Mouse (Mus musculus): ENCODE data around the gene H2-D1. TPM values are rescaled to one million over a fixed set of nuclear protein-coding genes. Genes with fewer than 3 reads are reported as not detected.

The H2-D1 gene
- polyA plus RNA-seq, 1 experiment from 2014 or later = 99.7 TPM

DNA sequence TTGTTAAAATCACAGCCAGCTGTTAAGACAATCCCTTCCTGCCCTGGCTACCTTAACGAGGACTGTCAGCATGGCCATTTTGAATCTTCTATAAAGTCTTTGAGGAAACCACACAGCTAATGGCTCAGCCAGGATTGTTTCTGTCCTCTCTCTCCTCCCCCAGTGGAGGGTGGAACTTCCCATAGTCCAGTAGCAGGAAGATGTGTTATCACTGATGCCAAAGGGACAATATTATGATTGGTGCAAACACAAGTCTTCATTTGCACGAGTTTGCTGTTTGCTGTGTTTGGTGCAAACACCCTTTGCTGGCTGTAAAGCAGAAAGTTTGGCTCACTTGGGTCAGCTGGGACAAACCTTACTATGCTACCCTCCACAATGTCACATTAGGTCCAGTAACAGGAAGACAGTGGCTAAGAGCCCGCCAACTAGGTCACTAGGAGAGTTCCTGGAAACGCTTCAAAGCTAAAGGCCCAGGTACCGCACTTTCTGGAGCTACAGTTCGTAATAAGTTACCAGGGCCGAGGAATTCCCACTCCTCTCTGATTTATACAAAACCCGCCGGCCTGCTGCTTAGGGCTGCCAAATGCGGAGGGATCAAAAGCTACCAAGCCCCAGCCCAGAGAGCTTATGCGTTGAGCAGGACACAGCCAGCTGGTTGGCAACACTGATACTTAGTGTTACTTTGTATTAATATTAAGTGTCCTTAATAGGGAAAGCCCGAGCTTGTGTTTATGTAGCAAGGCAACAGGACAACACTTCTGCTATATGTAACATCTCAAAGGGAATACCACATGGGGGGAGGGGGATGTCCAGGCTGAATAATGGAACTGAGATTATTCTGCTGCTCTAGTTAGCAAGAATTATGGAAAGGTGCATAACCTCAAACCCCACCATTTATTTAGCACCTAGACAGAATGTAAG is 21.9 kb upstream of the H2-D1 start:
- ATAC-seq (ENCODE audit: insufficient read depth) = no peak
- WGBS (ENCODE audit: insufficient replicate concordance) = 35% methylated on average over 12 of the region's 12 CpGs

DNA sequence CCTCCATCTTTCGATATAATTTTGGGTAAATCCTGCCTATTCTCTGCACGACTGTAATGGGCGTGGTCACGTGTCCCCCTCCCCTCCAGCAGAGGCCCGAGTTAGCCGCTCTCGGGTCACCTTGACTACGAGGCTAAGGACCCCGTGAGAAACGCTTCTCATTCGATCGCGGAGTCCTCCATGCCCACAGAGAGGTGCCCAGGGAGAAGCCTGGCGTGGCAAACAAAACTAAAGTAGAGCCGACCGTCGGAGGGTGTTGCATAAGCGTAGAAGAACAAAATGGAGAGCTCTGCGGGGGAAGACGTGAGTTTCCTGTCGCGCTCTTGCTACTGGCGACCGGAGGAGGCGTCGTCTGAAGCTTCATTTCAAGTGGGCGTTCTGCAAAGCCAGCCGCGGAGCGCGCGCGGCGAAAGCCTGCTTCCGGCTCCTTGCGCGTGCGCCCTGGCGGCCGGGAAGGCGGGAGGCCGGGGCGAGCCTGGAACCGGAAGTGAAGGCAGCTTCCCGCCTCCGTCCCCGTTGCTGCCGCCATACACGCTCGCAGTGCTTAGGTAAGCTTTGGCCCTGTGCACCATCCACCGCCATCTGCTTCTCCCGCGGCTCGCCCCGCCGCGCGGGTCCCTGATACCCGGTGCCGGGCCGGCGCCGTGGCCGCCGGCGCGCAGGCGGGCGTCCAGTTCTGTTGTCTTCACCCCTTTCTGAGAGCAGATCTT is 21.1 kb upstream of the H2-D1 start, which contains the start of gene Ddx39b:
Gene Ddx39b, plus strand, starts transcription at position 442 of the 710 bp plus-strand sequence.
- H3K27me3 ChIP-seq = no peaks in the 10 kb centered on the region
- H3K4me2 ChIP-seq = peak within 1 kb of the TSS; percentile 84
- peaks cover 35% of the 10 kb centered on the region for H3K36me3 ChIP-seq (replicated peaks)
- H3K4me3 ChIP-seq (replicated peaks) = peak within 1 kb of the TSS; percentile 93
- ATAC-seq (ENCODE audit: insufficient read depth) = peak; percentile 84
- peak within 1 kb of the TSS; percentile 94 for H3K27ac ChIP-seq (replicated peaks)
- peaks cover 57% of the 10 kb centered on the region for H3K4me1 ChIP-seq (replicated peaks)
- H3K9ac ChIP-seq = peak within 1 kb of the TSS; percentile 94
- WGBS (ENCODE audit: insufficient replicate concordance) = under 1% methylated on average over 69 of the region's 69 CpGs
- no peaks in the 10 kb centered on the region for H3K9me3 ChIP-seq (replicated peaks)

More for the DNA sequence above, 21.9 kb upstream of the H2-D1 start:
- Histone ChIP-seq H3K4me3 (replicated peaks) (peak overlapping the region; percentile 93), H3K4me2 (peak overlapping the region; percentile 84), H3K4me1 (replicated peaks) (peaks cover 54% of the 10 kb centered on the region), H3K9me3 (replicated peaks) (no peaks in the 10 kb centered on the region), H3K27me3 (no peaks in the 10 kb centered on the region), H3K9ac (peak overlapping the region; percentile 58), H3K36me3 (replicated peaks) (peaks cover 27% of the 10 kb centered on the region), H3K27ac (replicated peaks) (peak overlapping the region; percentile 94)

DNA sequence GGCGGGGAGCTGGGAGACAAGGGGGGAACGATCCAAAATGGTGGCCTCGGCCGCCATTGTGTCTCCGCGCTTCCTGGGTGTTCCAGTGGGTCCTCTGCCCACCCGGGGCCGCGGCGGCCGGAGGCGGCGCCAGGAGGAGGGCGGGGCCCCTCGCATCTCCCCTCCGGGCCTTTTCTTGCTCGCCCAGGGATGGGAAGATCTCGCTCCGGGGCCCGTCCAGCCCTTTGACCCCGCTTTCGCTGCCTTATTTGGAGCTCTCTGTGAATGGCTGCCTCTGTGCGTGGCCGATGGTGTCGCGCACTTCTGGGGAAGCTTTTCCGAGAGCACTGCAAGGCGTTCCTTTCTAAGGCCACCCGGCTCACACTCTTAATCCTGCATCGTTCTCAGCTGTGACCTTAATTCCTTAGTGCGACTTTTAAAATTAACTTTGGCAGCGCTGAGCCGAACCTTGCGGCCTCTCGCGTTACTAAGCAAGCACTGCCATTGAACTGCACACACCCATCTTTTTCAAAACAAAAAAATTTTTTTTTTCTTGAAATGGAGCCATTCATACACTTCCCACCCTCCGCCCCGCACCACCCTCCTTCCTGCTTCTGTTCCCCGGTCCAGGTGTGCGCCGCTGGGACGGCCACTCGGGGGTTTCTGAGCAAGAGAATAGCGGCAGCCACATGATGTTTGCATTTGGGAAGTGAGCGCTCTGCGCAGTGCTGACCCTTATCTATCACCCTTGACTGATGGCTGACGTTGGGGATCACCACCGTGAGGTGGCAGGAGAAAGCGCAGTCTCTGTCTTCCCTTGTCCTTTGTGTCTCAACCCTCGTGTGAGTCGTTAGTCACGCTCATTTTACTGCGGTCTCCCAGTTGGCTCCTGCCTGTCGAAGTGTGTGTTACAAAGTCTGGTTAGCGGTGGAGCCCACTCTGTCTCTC is 20.3 kb upstream of the H2-D1 start:
- Histone ChIP-seq H3K27me3 (no peaks in the 10 kb centered on the region), H3K36me3 (replicated peaks) (peaks cover 43% of the 10 kb centered on the region), H3K4me1 (replicated peaks) (peaks cover 60% of the 10 kb centered on the region), H3K9ac (peak overlapping the region; percentile 94), H3K9me3 (replicated peaks) (no peaks in the 10 kb centered on the region), H3K27ac (replicated peaks) (peak overlapping the region; percentile 94), H3K4me3 (replicated peaks) (peak overlapping the region; percentile 93), H3K4me2 (peak overlapping the region; percentile 84)
- WGBS (ENCODE audit: insufficient replicate concordance) = under 1% methylated on average over 55 of the region's 55 CpGs
- ATAC-seq (ENCODE audit: insufficient read depth) = peak; percentile 49

DNA sequence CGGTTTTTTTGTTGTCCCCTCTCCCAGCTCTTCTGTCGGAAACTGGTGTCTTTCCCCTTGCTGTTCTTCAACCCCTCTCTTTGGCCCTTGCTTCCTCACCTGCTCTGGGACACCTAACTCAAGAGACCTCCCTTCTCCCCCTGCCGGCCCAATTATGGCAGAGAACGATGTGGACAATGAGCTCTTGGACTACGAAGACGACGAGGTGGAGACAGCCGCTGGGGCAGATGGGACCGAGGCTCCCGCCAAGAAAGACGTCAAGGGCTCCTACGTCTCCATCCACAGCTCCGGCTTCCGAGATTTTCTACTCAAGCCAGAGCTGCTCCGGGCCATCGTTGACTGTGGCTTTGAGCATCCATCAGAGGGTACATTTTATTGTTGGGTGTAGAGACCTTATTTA is 19.4 kb upstream of the H2-D1 start:
- Histone ChIP-seq H3K4me2 (peak overlapping the region; percentile 84), H3K27me3 (no peaks in the 10 kb centered on the region), H3K36me3 (replicated peaks) (peaks cover 51% of the 10 kb centered on the region), H3K27ac (replicated peaks) (peak overlapping the region; percentile 94), H3K9ac (peak overlapping the region; percentile 94), H3K9me3 (replicated peaks) (no peaks in the 10 kb centered on the region), H3K4me1 (replicated peaks) (peaks cover 61% of the 10 kb centered on the region), H3K4me3 (replicated peaks) (peak overlapping the region; percentile 93)
- no peak for ATAC-seq (ENCODE audit: insufficient read depth)
- 5% methylated on average over 16 of the region's 16 CpGs for WGBS (ENCODE audit: insufficient replicate concordance)

DNA sequence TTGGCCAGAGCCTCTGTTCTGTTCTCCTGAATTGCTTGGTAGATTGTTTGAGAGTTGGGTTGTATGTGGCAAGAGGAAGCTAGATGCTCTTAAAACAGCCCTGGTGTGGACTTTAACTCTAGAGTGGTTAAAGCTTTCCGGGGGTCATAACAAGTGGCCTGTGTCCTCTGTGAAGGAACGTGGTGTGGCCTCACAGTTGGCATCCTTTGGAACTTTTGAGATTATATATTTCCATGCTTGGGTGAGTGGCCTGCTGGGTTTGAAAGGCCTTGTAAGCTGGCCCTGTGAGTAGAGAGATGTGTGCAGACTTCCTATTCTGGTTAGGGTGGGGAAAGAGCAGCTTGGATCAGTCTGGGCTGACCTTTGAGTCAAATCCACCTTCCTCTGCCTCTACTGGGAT is 17.5 kb upstream of the H2-D1 start:
- Histone ChIP-seq H3K4me1 (replicated peaks) (peaks cover 56% of the 10 kb centered on the region), H3K36me3 (replicated peaks) (peaks cover 70% of the 10 kb centered on the region), H3K4me3 (replicated peaks) (peak overlapping the region; percentile 93; the same call in 1 of the 2 replicates), H3K27me3 (no peaks in the 10 kb centered on the region), H3K4me2 (peak overlapping the region; percentile 84), H3K9me3 (replicated peaks) (no peaks in the 10 kb centered on the region), H3K9ac (0 out of 2 replicates have a peak overlapping the region, but pooled peaks have one; percentile 30), H3K27ac (replicated peaks) (no peak overlapping the region)
- WGBS (ENCODE audit: insufficient replicate concordance) = 82% methylated on average over 2 of the region's 2 CpGs
- ATAC-seq (ENCODE audit: insufficient read depth) = no peak

DNA sequence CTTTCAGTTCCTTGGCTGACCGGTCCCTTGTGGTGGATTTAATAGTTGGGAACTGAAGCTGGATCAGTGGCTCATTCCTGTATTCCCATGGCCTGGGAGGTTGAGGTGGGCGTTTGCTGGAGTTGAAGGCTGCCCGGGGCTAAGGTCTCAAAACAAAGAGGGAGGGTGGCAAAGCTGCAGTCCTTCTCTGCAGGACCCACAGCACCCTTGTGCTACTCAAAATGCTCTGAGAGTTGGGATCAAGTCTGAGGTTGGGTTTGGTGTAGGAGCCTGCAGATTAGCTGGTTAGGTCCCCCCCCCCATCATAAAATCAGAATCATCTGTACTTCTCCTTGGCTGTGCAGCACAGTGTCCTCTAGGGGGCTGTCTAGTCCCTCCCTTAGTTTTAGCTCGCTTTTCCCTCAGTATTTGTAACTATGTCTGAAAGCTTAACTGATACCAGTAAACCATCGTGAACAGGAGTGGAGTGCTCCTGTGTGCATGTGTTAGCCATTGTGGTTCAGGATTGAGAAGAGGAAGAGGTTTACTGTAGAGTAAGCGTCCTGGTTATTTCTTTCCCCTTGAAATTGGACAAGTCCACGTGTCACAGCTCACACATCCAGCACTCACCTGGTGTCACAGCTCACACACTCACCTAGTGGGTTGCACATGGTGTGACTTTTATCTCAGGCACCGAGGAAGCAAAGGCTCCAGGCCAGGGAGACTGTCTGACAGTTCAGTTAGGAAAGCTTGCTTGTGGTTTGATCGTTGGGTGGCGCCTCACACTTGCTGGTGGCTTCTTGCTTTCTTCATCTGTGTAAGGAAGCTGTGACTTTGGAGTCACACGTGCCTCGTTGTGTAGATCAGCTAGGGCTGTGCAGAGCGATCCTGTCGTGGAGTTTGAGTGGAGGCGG is 16.6 kb upstream of the H2-D1 start:
- WGBS (ENCODE audit: insufficient replicate concordance) = 66% methylated on average over 15 of the region's 15 CpGs
- no peak for ATAC-seq (ENCODE audit: insufficient read depth)
- Histone ChIP-seq H3K27me3 (no peaks in the 10 kb centered on the region), H3K36me3 (replicated peaks) (peaks cover 80% of the 10 kb centered on the region), H3K27ac (replicated peaks) (no peak overlapping the region), H3K4me1 (replicated peaks) (peaks cover 52% of the 10 kb centered on the region), H3K9ac (no peak overlapping the region), H3K4me3 (replicated peaks) (no peak overlapping the region), H3K4me2 (0 out of 2 replicates have a peak overlapping the region, but pooled peaks have one; percentile 6), H3K9me3 (replicated peaks) (no peaks in the 10 kb centered on the region)

DNA sequence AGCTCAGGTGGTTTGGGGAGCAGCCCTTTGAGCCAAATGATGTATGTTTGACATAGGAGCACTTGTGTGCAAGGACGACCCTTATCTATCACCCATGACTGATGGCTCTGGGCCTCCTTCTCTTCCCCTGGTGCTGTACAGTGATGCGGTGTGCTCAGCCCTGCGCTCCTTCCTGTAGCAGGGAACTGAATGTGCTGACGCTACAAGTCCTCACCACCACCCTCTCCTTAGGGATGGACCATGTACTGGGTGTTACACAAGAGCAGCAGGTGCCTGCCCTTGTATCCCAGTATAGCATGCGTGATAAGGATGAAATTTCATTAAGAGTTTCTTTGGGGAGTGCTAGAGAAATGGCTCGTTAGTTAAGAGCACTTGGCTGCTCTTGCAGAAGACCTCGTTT is 15.4 kb upstream of the H2-D1 start:
- Histone ChIP-seq H3K4me2 (no peak overlapping the region), H3K4me1 (replicated peaks) (peaks cover 50% of the 10 kb centered on the region), H3K9ac (no peak overlapping the region), H3K4me3 (replicated peaks) (no peak overlapping the region), H3K9me3 (replicated peaks) (no peaks in the 10 kb centered on the region), H3K27me3 (no peaks in the 10 kb centered on the region), H3K36me3 (replicated peaks) (peaks cover 91% of the 10 kb centered on the region), H3K27ac (replicated peaks) (no peak overlapping the region)
- no peak for ATAC-seq (ENCODE audit: insufficient read depth)
- 79% methylated on average over 7 of the region's 7 CpGs for WGBS (ENCODE audit: insufficient replicate concordance)

DNA sequence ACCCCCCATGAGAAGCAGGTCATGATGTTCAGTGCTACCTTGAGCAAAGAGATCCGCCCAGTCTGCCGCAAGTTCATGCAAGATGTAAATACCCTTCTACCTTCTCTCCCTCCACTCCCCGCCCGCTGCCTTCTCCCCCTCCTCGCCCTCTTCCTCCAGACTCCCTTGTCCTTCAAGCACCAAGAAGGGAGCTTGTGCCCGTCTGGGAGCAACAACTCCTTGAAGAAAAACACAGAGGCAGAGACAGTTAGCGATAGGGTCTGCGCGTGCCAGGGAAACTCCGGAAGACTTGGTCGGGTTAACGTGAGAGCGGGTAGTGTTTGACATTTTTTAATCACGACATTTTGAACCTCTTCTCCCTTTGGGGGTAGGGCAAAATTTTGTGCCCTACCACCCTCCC is 13.5 kb upstream of the H2-D1 start:
- Histone ChIP-seq H3K9me3 (replicated peaks) (no peaks in the 10 kb centered on the region), H3K4me2 (no peak overlapping the region), H3K36me3 (replicated peaks) (peaks cover 99% of the 10 kb centered on the region), H3K9ac (no peak overlapping the region), H3K4me1 (replicated peaks) (peaks cover 37% of the 10 kb centered on the region), H3K4me3 (replicated peaks) (no peak overlapping the region), H3K27me3 (no peaks in the 10 kb centered on the region), H3K27ac (replicated peaks) (no peak overlapping the region)
- ATAC-seq (ENCODE audit: insufficient read depth) = no peak
- 91% methylated on average over 14 of the region's 14 CpGs for WGBS (ENCODE audit: insufficient replicate concordance)

DNA sequence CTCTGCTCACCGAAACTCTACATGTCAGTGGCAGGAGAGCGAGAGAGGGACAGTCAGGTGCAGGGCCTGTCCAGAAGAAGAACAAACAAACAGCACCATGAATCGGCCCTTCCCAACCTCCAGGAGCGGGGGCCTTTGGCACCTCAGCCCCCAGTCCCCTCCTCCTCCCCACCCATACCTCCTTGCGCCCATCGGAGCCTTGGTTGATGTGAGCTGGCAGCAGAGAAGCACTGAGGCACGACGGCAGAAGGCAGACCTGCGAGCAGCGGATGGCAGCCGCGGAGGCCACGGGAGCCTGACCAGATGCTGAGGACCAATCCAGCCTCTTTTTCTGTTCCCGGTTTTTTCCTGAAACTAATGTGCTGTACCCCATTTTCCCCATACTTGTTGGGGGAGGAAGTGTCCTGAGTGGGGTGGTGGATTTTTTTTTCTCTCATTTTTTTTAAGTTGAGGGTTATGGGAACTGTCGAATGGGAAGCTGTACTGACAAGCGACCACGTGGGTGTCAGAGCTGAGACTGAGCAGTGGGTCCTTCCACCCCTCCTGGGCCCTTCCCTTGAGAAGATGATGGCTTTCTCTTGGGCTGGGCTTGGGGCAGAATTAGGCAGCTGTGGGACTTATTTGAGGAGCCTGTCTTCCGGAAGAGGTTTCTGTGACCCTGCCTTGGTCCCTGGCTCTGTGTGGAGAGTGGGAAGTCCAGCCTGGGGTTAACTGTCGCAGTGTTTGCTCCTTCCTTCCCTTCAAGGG is 12.9 kb upstream of the H2-D1 start:
- ATAC-seq (ENCODE audit: insufficient read depth) = no peak
- WGBS (ENCODE audit: insufficient replicate concordance) = 88% methylated on average over 19 of the region's 19 CpGs
- H3K27ac ChIP-seq (replicated peaks) = no peak overlapping the region
- H3K4me1 ChIP-seq (replicated peaks) = peaks cover 30% of the 10 kb centered on the region
- H3K9me3 ChIP-seq (replicated peaks) = no peaks in the 10 kb centered on the region
- no peak overlapping the region for H3K4me3 ChIP-seq (replicated peaks)
- peaks cover 96% of the 10 kb centered on the region for H3K36me3 ChIP-seq (replicated peaks)
- no peaks in the 10 kb centered on the region for H3K27me3 ChIP-seq
- H3K4me2 ChIP-seq = no peak overlapping the region
- no peak overlapping the region for H3K9ac ChIP-seq
